Mouse (Mus musculus) cerebellum, postnatal 10 days (tissue): ENCODE results near the gene Prpf31.

Experiments used
- DNase-seq, 2 experiments: peaks; one replicate each; pipeline ENCODE4 v3.0.0; 2021; ENCODE audit warnings: mixed read lengths in 2 of 2

The Prpf31 gene

GRCm38 (mm10) chr7:3630478-3630815 lies 662 bp downstream of the Prpf31 start:
- no peak for DNase-seq

GRCm38 (mm10) chr7:3643412-3643811 lies 13.6 kb downstream of the Prpf31 start:
- DNase-seq = no peak

GRCm38 (mm10) chr7:3643843-3644242 lies 14.1 kb downstream of the Prpf31 start:
- DNase-seq = no peak

- peak in 1 of 2 experiments; percentile 98 for DNase-seq
Observed at GRCm38 (mm10) chr7:3644348-3644671, 14.5 kb downstream of the Prpf31 start.

GRCm38 (mm10) chr7:3644672-3645487 lies 15.1 kb downstream of the Prpf31 start, which contains the start of gene Cnot3:
Gene Cnot3, plus strand, starts transcription at chr7:3645268.
- peak; percentile 97 to 98 for DNase-seq

- peak in 1 of 2 experiments; percentile 72 for DNase-seq
Observed at GRCm38 (mm10) chr7:3645488-3646025, 15.8 kb downstream of the Prpf31 start.

- no peak for DNase-seq
Observed at GRCm38 (mm10) chr7:3646188-3646587, 16.4 kb downstream of the Prpf31 start.

- DNase-seq = no peak
Observed at GRCm38 (mm10) chr7:3646641-3647040, 16.9 kb downstream of the Prpf31 start.

- no peak for DNase-seq
Observed at GRCm38 (mm10) chr7:3656966-3657365, 27.2 kb downstream of the Prpf31 start.

GRCm38 (mm10) chr7:3658578-3658977 lies 28.8 kb downstream of the Prpf31 start:
- no peak for DNase-seq

GRCm38 (mm10) chr7:3664524-3665214 lies 34.9 kb downstream of the Prpf31 start:
- DNase-seq = peak in 1 of 2 experiments; percentile 27

GRCm38 (mm10) chr7:3665215-3666114 lies 35.7 kb downstream of the Prpf31 start, which contains the start of gene Leng1:
Gene Leng1, minus strand, starts transcription at chr7:3665840.
- DNase-seq = peak; percentile 98 to 99

GRCm38 (mm10) chr7:3666921-3667391 lies 37.2 kb downstream of the Prpf31 start:
- DNase-seq = peak in 1 of 2 experiments; percentile 24

- peak; percentile 94 to 97 for DNase-seq
Observed at GRCm38 (mm10) chr7:3674507-3675227, 44.9 kb downstream of the Prpf31 start.

GRCm38 (mm10) chr7:3675228-3675548 lies 45.4 kb downstream of the Prpf31 start:
- no peak for DNase-seq

GRCm38 (mm10) chr7:3676371-3676770 lies 46.6 kb downstream of the Prpf31 start:
- no peak for DNase-seq

GRCm38 (mm10) chr7:3677342-3677741 lies 47.6 kb downstream of the Prpf31 start, which contains the start of gene Tmc4:
Gene Tmc4, minus strand, starts transcription at chr7:3677553.
- no peak for DNase-seq

- no peak for DNase-seq
Observed at GRCm38 (mm10) chr7:3683908-3684550, 54.2 kb downstream of the Prpf31 start.

GRCm38 (mm10) chr7:3684698-3685097 lies 54.9 kb downstream of the Prpf31 start:
- DNase-seq = no peak

- peak; percentile 76 to 79 for DNase-seq
Observed at GRCm38 (mm10) chr7:3685400-3686187, 55.8 kb downstream of the Prpf31 start.

- no peak for DNase-seq
Observed at GRCm38 (mm10) chr7:3691919-3692318, 62.1 kb downstream of the Prpf31 start.
